Mouse (Mus musculus) 3T3-L1 (cell line): ENCODE measurements around the gene Thsd1.
A peak's percentile ranks its signal among the peaks of the same experiment; 100 is the strongest.
"Not testable (repeated sequence)": the region's sequence is repeated elsewhere in the genome, so short reads cannot be mapped to it uniquely, and the experiment has no call there.

Experiments used
- DNase-seq: peaks from one replicate; pipeline ENCODE4 v3.0.0-alpha.2; 2015; ENCODE audit warnings: low read depth, low spot score

Thsd1 gene

GRCm38 (mm10) chr8:22264787-22265186 is 37.7 kb downstream of the Thsd1 start:
- DNase-seq: no peak

GRCm38 (mm10) chr8:22265194-22265593 is 38.1 kb downstream of the Thsd1 start:
- no peak for DNase-seq

GRCm38 (mm10) chr8:22266809-22267208 is 39.7 kb downstream of the Thsd1 start:
- no peak for DNase-seq

- no peak for DNase-seq
Measured at GRCm38 (mm10) chr8:22273142-22273541, 46.0 kb downstream of the Thsd1 start.

GRCm38 (mm10) chr8:22274641-22275040 is 47.5 kb downstream of the Thsd1 start:
- peak; percentile 26 for DNase-seq

GRCm38 (mm10) chr8:22282999-22283491 is 55.9 kb downstream of the Thsd1 start, which contains the start of gene Tpte:
Tpte (plus strand) TSS chr8:22283441.
- peak; percentile 19 for DNase-seq

GRCm38 (mm10) chr8:22302326-22302725 is 75.2 kb downstream of the Thsd1 start:
- no peak for DNase-seq

GRCm38 (mm10) chr8:22302896-22303306 is 75.8 kb downstream of the Thsd1 start:
- DNase-seq: no peak

- DNase-seq: not testable (repeated sequence)
Measured at GRCm38 (mm10) chr8:22304045-22304444, 76.9 kb downstream of the Thsd1 start.

- no peak for DNase-seq
Measured at GRCm38 (mm10) chr8:22306999-22307398, 79.9 kb downstream of the Thsd1 start.
